Mouse (Mus musculus): Measurements from ENCODE around the gene Slc38a7.
"Not testable (repeated sequence)": the region's sequence is repeated elsewhere in the genome, so short reads cannot be mapped to it uniquely, and the experiment has no call there.

The Slc38a7 gene

GRCm38 (mm10) chr8:95853102-95853843, at the start of gene Slc38a7:
TSS of gene Slc38a7 (minus strand) at chr8:95853539.
- DNase-seq = peak; percentile 93

GRCm38 (mm10) chr8:95901864-95902263, 48.5 kb upstream of the Slc38a7 start:
- no peak for DNase-seq

- no peak for DNase-seq
Measured at GRCm38 (mm10) chr8:95893701-95894100, 40.4 kb upstream of the Slc38a7 start.

- DNase-seq = peak; percentile 93
Measured at GRCm38 (mm10) chr8:95888285-95889136, 35.2 kb upstream of the Slc38a7 start, which contains the start of gene Got2. TSS of gene Got2 (minus strand) at chr8:95888547.

GRCm38 (mm10) chr8:95887578-95888284, 34.4 kb upstream of the Slc38a7 start:
- DNase-seq = peak; percentile 90

- DNase-seq = peak; percentile 68
Measured at GRCm38 (mm10) chr8:95886647-95887577, 33.6 kb upstream of the Slc38a7 start.

GRCm38 (mm10) chr8:95885966-95886365, 32.6 kb upstream of the Slc38a7 start:
- DNase-seq = peak; percentile 62

GRCm38 (mm10) chr8:95885271-95885841, 32.0 kb upstream of the Slc38a7 start:
- no peak for DNase-seq

GRCm38 (mm10) chr8:95884491-95884890, 31.2 kb upstream of the Slc38a7 start:
- peak; percentile 83 for DNase-seq

GRCm38 (mm10) chr8:95882191-95882590, 28.9 kb upstream of the Slc38a7 start:
- DNase-seq = no peak

- peak; percentile 58 for DNase-seq
Measured at GRCm38 (mm10) chr8:95881576-95881975, 28.2 kb upstream of the Slc38a7 start.

GRCm38 (mm10) chr8:95879823-95880222, 26.5 kb upstream of the Slc38a7 start:
- DNase-seq = no peak

- peak; percentile 66 for DNase-seq
Measured at GRCm38 (mm10) chr8:95878176-95878962, 25.0 kb upstream of the Slc38a7 start.

- DNase-seq = no peak
Measured at GRCm38 (mm10) chr8:95875270-95875669, 21.9 kb upstream of the Slc38a7 start.

- no peak for DNase-seq
Measured at GRCm38 (mm10) chr8:95871690-95872089, 18.4 kb upstream of the Slc38a7 start.

GRCm38 (mm10) chr8:95864851-95865250, 11.5 kb upstream of the Slc38a7 start:
- not testable (repeated sequence) for DNase-seq

GRCm38 (mm10) chr8:95863761-95864440, 10.6 kb upstream of the Slc38a7 start:
- not testable (repeated sequence) for DNase-seq

- no peak for DNase-seq
Measured at GRCm38 (mm10) chr8:95854174-95854573, 835 bp upstream of the Slc38a7 start.

- peak; percentile 65 for DNase-seq
Measured at GRCm38 (mm10) chr8:95852290-95852689, 1.0 kb downstream of the Slc38a7 start.

- no peak for DNase-seq
Measured at GRCm38 (mm10) chr8:95850326-95850725, 3.0 kb downstream of the Slc38a7 start.
